Mouse (Mus musculus) thymus, adult 2 months (tissue): ENCODE data around the gene Actg1.

Experiments
- CTCF ChIP-seq: fragments of 200-500 bp; IDR thresholded peaks from 2 replicates; pipeline ENCODE4 v1.5.1; 2012; ENCODE audit warnings: mild to moderate bottlenecking, control low read depth, low read length, moderate library complexity, borderline replicate concordance; ENCODE audit not compliant: control insufficient read depth, poor library complexity, insufficient read depth; ENCODE audit errors: extremely low read depth
- POLR2A ChIP-seq: fragments of 200-500 bp; IDR thresholded peaks from 2 replicates; pipeline ENCODE4 v1.6.1; 2012; ENCODE audit warnings: mild to moderate bottlenecking, low read length, control low read depth, moderate library complexity; ENCODE audit not compliant: control insufficient read depth, poor library complexity, insufficient read depth; ENCODE audit errors: extremely low read depth

DNA sequence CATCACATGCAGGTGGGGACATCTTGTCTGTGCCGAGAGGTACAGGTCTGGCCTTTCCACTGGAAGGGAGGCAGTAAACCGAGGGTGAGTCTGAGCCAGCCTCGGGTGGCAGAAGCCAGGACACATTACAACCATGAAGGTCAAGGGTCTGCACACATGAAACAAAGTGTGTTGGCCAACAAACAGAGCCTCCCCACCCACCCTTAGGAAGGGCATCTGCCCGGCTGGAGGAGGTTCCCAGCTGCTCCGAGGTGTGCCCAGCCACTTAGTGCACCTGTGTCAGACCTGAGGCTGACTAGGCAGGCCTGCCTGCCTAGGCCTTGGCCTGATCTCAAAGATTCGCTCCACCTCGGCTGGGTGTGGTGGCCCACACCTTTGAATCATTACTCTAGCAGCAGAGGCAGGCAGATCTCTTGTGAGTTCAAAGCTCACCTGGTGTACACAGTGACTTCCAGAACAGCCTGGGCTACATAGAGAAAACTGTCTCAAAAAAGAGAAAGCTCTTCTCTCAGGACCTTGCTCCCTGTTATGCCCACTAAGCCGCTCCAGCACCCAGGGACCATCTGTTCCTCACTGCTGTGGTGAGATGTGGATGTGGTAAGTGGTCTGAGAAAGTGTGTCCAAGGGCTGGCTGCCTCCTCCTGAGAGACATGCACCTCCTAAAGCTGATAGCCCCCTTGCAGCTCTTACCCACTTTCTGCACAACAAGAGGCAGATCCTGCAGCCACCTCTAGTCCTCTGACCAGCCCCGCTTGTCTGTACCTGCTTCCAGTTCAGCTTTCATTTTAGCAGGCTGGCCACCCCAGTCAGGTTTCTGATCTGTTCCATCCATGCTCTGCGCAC is 3.1 kb upstream of the Actg1 start:
- no peak for TF ChIP-seq CTCF
- TF ChIP-seq POLR2A, result no peak
